Mouse (Mus musculus): ENCODE results near the gene Mest. TPM values are rescaled to one million over a fixed set of nuclear protein-coding genes. Genes with fewer than 3 reads are reported as not detected.
A peak's percentile ranks its signal among the peaks of the same experiment; 100 is the strongest.

Gene Mest
- polyA plus RNA-seq, 1 experiment from 2014 or later = 710 TPM

DNA sequence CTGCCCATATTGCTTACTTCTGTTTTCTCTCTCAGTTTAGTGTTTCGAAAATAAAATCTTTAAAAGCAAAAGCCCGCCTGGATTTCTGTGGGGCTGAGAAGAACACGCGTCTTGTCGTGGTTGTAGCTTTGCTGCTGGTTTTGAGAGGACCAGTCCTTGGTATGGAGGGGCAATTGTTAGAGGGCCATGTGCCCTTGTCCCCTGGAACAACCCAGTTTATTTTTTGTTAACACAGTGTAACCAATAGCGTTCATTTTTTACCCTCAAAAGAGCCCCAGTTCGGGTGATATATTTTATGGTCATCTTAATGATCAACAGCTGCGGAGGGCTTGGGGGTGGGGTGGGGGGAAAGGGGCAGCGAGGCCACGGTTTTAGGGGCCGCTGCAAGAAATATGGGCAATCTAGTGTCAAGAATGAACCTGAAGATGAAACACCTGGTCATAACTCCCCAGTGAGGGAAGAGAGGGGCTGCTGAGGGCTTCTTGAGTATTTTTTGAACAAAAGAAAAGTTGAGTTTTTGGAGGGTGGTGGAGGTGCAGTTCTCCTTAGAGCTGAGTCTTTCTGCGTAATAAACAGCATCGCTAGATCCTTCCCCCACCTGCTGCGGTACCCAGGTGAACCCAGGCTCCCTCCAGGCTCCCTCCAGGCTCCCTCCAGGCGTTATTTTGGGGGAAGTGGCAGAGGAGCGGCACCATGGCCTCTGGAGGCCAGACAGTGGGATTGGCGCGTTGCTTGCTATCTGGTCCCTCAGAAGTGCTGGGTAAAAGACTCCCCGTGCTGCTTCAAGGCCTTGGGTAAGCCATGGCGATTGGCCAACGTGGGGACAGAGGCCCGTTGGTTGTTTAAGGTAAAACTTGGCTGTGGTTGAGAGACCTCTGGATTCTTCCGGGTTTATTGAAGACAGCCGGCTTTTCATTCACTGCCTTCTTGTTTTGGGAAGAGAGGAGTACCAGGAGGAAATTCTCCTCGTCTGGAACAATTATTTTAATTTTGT is 12.7 kb upstream of the Mest start:
- no peaks in the 10 kb centered on the region for H3K36me3 ChIP-seq
- peaks cover 5% of the 10 kb centered on the region; the same call in 1 of the 2 replicates for H3K4me1 ChIP-seq (replicated peaks)
- H3K4me2 ChIP-seq (replicated peaks) = no peak overlapping the region
- H3K27me3 ChIP-seq (replicated peaks) = no peaks in the 10 kb centered on the region
- no peak overlapping the region for H3K9ac ChIP-seq
- no peak for ATAC-seq
- 52% methylated on average over 25 of the region's 25 CpGs for WGBS
- no peak overlapping the region for H3K4me3 ChIP-seq (replicated peaks)
- H3K27ac ChIP-seq = no peak overlapping the region
- no peaks in the 10 kb centered on the region for H3K9me3 ChIP-seq

DNA sequence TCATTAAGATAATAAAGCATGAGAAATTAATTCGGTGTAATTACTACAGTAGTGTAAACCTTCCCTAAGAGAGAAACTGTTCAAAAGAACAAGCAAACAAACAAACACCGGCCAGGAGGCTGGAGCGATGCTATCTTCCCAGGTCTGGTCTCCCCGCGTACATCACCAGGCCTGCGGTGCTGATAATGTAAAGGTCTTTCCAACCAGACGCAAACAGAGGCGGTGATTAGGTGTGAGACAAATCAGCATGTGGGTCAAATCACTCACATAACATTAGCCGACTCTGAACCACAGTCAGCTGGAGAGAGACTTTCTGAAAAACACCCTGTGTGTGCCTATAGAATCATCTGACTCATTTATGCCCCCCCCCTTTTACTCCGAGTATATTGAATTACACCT is 12.0 kb upstream of the Mest start:
- Histone ChIP-seq H3K4me2 (replicated peaks) (no peak overlapping the region), H3K4me3 (replicated peaks) (no peak overlapping the region), H3K27me3 (replicated peaks) (no peaks in the 10 kb centered on the region), H3K36me3 (no peaks in the 10 kb centered on the region), H3K4me1 (replicated peaks) (peaks cover 5% of the 10 kb centered on the region; the same call in 1 of the 2 replicates), H3K9ac (no peak overlapping the region), H3K9me3 (no peaks in the 10 kb centered on the region), H3K27ac (no peak overlapping the region)
- 61% methylated on average over 10 of the region's 10 CpGs for WGBS
- ATAC-seq = no peak

DNA sequence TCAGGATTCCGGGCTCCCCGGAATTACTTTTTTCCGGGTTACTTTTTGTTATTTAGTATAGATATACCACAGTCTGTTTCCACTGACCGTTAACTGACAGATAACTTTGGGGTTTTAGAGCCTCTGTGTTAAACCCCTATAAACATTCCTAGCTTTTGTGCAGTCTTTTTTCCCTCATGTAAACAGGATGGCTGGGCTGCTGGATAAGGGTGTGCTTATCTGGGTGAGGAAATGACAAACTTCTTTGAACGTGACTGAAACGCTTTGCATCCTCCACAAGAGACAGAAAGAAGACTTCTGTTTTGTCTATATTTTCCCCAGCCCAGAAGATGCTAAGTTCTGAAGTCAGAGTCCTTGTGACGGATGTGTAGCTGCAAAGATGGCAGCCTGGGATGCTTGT is 10.9 kb upstream of the Mest start:
- H3K27ac ChIP-seq = no peak overlapping the region
- no peaks in the 10 kb centered on the region for H3K9me3 ChIP-seq
- H3K36me3 ChIP-seq = no peaks in the 10 kb centered on the region
- H3K27me3 ChIP-seq (replicated peaks) = no peaks in the 10 kb centered on the region
- H3K4me2 ChIP-seq (replicated peaks) = no peak overlapping the region
- WGBS = 44% methylated on average over 7 of the region's 7 CpGs
- H3K9ac ChIP-seq = no peak overlapping the region
- no peak for ATAC-seq
- H3K4me1 ChIP-seq (replicated peaks) = peaks cover 5% of the 10 kb centered on the region; the same call in 1 of the 2 replicates
- no peak overlapping the region for H3K4me3 ChIP-seq (replicated peaks)

DNA sequence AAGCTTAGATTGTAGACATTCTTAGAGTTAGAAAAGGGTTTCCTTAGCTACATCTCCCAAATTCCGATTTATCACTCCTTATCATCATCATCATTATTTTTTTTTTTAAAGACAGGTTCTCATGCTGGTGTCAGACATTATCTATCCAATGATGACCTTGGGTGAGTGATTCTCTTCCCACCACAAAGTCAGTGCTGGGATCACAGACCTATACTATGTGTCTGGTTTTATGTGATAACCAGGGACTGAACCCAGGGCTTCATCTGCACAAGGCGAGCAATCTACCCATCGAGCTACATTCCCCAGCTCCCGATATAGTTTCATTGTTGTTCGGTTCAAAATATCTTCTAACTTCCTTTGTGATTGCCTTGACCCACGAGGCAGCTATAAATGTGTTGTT is 9.9 kb upstream of the Mest start:
- WGBS = 83% methylated on average over 6 of the region's 6 CpGs
- no peaks in the 10 kb centered on the region for H3K27me3 ChIP-seq (replicated peaks)
- H3K4me1 ChIP-seq (replicated peaks) = peaks cover 5% of the 10 kb centered on the region; the same call in 1 of the 2 replicates
- H3K9me3 ChIP-seq = no peaks in the 10 kb centered on the region
- H3K4me3 ChIP-seq (replicated peaks) = no peak overlapping the region
- H3K27ac ChIP-seq = no peak overlapping the region
- no peak for ATAC-seq
- no peaks in the 10 kb centered on the region for H3K36me3 ChIP-seq
- no peak overlapping the region for H3K9ac ChIP-seq
- H3K4me2 ChIP-seq (replicated peaks) = no peak overlapping the region

- H3K36me3 ChIP-seq = no peaks in the 10 kb centered on the region
- H3K4me1 ChIP-seq (replicated peaks) = peaks cover 5% of the 10 kb centered on the region; the same call in 1 of the 2 replicates
- H3K9ac ChIP-seq = no peak overlapping the region
- no peak overlapping the region for H3K4me2 ChIP-seq (replicated peaks)
- no peaks in the 10 kb centered on the region for H3K9me3 ChIP-seq
- H3K27me3 ChIP-seq (replicated peaks) = no peaks in the 10 kb centered on the region
- no peak overlapping the region for H3K27ac ChIP-seq
- WGBS = 83% methylated on average over 11 of the region's 11 CpGs
- no peak for ATAC-seq
- no peak overlapping the region for H3K4me3 ChIP-seq (replicated peaks)
These were observed 9.5 kb upstream of the Mest start for GRCm38 (mm10) chr6:30713896-30714295.

GRCm38 (mm10) chr6:30714891-30715471 is 8.4 kb upstream of the Mest start:
- H3K9me3 ChIP-seq = no peaks in the 10 kb centered on the region
- H3K4me3 ChIP-seq (replicated peaks) = no peak overlapping the region
- no peak overlapping the region for H3K4me2 ChIP-seq (replicated peaks)
- peaks cover 5% of the 10 kb centered on the region; the same call in 1 of the 2 replicates for H3K4me1 ChIP-seq (replicated peaks)
- H3K9ac ChIP-seq = no peak overlapping the region
- 56% methylated on average over 5 of the region's 5 CpGs for WGBS
- no peaks in the 10 kb centered on the region for H3K36me3 ChIP-seq
- H3K27me3 ChIP-seq (replicated peaks) = no peaks in the 10 kb centered on the region
- no peak overlapping the region for H3K27ac ChIP-seq
- ATAC-seq = no peak

- Histone ChIP-seq H3K9ac (no peak overlapping the region), H3K4me3 (replicated peaks) (no peak overlapping the region), H3K4me1 (replicated peaks) (peaks cover 5% of the 10 kb centered on the region; the same call in 1 of the 2 replicates), H3K27ac (no peak overlapping the region), H3K9me3 (no peaks in the 10 kb centered on the region), H3K27me3 (replicated peaks) (no peaks in the 10 kb centered on the region), H3K36me3 (no peaks in the 10 kb centered on the region), H3K4me2 (replicated peaks) (no peak overlapping the region)
- no peak for ATAC-seq
- WGBS = 83% methylated on average over 7 of the region's 7 CpGs
These were observed 6.6 kb upstream of the Mest start for GRCm38 (mm10) chr6:30716796-30717195.

DNA sequence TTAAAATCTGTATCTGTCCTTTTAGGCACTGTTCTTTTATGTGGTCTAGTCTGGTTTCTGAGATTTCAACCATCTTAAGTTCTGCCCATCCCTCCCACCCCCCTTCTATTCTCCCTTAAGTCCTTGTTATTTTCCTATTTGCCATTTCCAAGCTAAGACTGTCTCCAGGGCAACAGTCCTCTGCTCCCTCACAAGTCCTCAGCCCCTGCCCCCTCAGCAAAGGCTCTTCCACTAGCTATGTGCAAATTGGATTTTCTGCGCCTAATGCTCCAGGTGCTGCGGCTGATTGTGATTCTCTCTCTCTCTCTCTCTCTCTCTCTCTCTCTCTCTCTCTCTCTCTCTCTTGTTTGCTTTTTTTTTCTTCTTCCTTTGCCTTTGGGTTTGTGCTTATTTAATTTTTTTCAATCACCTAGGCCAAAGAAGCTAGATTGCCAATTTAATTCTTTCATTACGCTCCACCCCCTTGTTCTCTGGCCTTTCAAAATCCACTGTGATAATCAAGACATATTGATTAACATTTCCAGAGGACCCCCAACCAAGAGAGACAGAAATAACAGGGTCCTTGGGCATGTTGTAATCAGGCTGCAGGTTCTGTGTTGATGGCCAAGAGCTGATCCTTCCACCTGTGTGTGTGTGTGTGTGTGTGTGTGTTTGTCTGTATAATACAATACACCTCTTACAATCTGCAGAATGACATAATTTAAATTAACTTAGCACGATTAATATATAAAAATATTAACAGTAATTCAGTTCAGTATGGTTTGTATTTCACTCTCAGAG is 772 bp upstream of the Mest start:
- H3K36me3 ChIP-seq = no peaks in the 10 kb centered on the region
- no peak for ATAC-seq
- H3K4me2 ChIP-seq (replicated peaks) = no peak overlapping the region
- H3K27me3 ChIP-seq (replicated peaks) = no peaks in the 10 kb centered on the region
- H3K4me3 ChIP-seq (replicated peaks) = no peak overlapping the region
- WGBS = 76% methylated on average over 4 of the region's 4 CpGs
- H3K9ac ChIP-seq = no peak overlapping the region
- no peaks in the 10 kb centered on the region for H3K9me3 ChIP-seq
- no peak overlapping the region for H3K27ac ChIP-seq
- peaks cover 8% of the 10 kb centered on the region; the same call in 1 of the 2 replicates for H3K4me1 ChIP-seq (replicated peaks)

DNA sequence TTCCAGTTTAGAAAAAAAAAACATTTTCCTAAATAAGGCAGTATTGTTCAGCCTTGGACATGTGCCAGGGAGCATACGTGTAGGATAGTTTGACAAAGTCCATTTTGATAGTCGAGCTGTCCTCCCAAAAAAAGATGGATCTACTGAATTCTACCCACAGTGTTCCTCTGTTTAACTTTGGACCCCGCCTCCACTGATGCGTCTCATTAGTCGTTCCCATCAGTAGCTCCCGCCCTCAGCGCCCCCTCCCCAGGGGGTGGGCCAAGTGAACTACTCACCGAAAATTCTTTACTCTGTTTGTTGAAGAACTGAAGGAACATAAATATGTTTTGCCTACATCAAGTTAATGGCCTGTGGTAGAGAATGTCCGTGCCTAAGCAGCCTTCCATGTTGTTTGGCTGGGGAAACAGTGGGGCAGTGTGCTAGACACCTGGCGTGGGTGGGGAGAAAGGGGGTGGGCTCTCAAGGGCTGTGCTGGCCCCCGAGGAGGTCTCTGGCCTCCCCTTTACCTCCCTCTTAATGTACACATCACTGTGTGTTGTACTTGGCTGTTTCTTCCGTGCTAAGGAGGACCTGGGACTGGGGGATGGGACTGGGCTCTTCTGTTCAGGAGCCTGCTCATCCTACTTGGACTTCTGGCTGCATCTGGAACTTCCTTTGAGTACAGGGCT is 7.1 kb downstream of the Mest start:
- 0 out of 2 replicates have a peak, but pooled peaks have one; percentile 31 for ATAC-seq
- H3K4me2 ChIP-seq (replicated peaks) = no peak overlapping the region
- H3K9me3 ChIP-seq = no peaks in the 10 kb centered on the region
- 0 out of 2 replicates have a peak, but pooled peaks cover 5% of the 10 kb centered on the region for H3K4me1 ChIP-seq (replicated peaks)
- no peaks in the 10 kb centered on the region for H3K36me3 ChIP-seq
- 39% methylated on average over 12 of the region's 12 CpGs for WGBS
- no peaks in the 10 kb centered on the region for H3K27me3 ChIP-seq (replicated peaks)
- H3K9ac ChIP-seq = no peak overlapping the region
- H3K4me3 ChIP-seq (replicated peaks) = no peak overlapping the region
- H3K27ac ChIP-seq = no peak overlapping the region

GRCm38 (mm10) chr6:30732571-30733130 is 9.3 kb downstream of the Mest start:
- Histone ChIP-seq H3K36me3 (no peaks in the 10 kb centered on the region), H3K4me2 (replicated peaks) (no peak overlapping the region), H3K4me1 (replicated peaks) (0 out of 2 replicates have a peak, but pooled peaks cover 5% of the 10 kb centered on the region), H3K9ac (no peak overlapping the region), H3K9me3 (no peaks in the 10 kb centered on the region), H3K27ac (no peak overlapping the region), H3K4me3 (replicated peaks) (no peak overlapping the region), H3K27me3 (replicated peaks) (no peaks in the 10 kb centered on the region)
- no peak for ATAC-seq
- WGBS = 57% methylated on average over 18 of the region's 18 CpGs

DNA sequence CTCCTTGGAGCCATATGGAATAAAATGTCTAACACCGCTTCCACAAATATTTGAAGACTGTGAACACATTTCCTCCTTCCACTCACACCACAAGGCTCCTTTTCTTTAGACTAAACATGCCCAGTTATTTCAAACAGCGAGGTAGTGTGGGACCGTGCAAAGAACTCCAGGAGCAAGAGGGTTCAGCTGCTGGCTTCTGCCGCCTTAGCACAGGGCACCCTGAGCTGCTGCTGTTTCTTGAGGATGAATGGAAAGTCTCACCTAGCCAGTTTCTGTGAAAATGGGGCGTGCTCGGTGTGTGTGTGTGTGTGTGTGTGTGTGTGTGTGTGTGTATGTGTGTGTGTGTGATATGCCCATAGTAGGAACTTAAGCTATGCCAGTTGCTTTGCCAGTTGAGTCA is 11.1 kb downstream of the Mest start:
- no peak overlapping the region for H3K4me3 ChIP-seq (replicated peaks)
- ATAC-seq = no peak
- peak overlapping the region; percentile 56 for H3K27ac ChIP-seq
- no peak overlapping the region for H3K9ac ChIP-seq
- WGBS = 67% methylated on average over 6 of the region's 6 CpGs
- H3K27me3 ChIP-seq (replicated peaks) = no peaks in the 10 kb centered on the region
- no peak overlapping the region for H3K4me2 ChIP-seq (replicated peaks)
- H3K4me1 ChIP-seq (replicated peaks) = 0 out of 2 replicates have a peak, but pooled peaks cover 5% of the 10 kb centered on the region
- no peaks in the 10 kb centered on the region for H3K36me3 ChIP-seq
- H3K9me3 ChIP-seq = no peaks in the 10 kb centered on the region
